Mouse (Mus musculus) megakaryocyte, embryonic 14.5 days (primary cell): ENCODE results near the gene Chic2. TPM values are rescaled to one million over a fixed set of nuclear protein-coding genes. Genes with fewer than 3 reads are reported as not detected.

Experiments used
- H3K27me3 ChIP-seq: replicated peaks from 2 replicates; pipeline ENCODE3; 2012; ENCODE audit warnings: inconsistent platforms
- H3K36me3 ChIP-seq: replicated peaks from 2 replicates; pipeline ENCODE3; 2012; ENCODE audit warnings: low read length, inconsistent platforms, mixed read lengths
- H3K4me1 ChIP-seq: 2 replicates; pipeline ENCODE4 v1.6.1; 2012; ENCODE audit warnings: inconsistent platforms
- H3K4me3 ChIP-seq: replicated peaks from 2 replicates; pipeline ENCODE3; 2012; ENCODE audit warnings: moderate library complexity, mild to moderate bottlenecking, inconsistent platforms
- H3K9me3 ChIP-seq: 2 replicates; pipeline ENCODE4 v1.6.1; 2012; ENCODE audit warnings: inconsistent platforms
- FLI1 ChIP-seq: IDR thresholded peaks from 2 replicates; pipeline ENCODE4 v1.6.1; 2012; ENCODE audit warnings: low read length, inconsistent platforms, mixed read lengths
- GATA1 ChIP-seq: IDR thresholded peaks from 3 replicates; pipeline ENCODE4 v1.6.1; 2012; ENCODE audit warnings: mixed read lengths, low read length, inconsistent platforms, borderline replicate concordance
- polyA plus RNA-seq: library from polyadenylated mRNA; stranded (reverse); fragments of >175 nt; gene quantifications from 2 replicates; pipeline ENCODE4 v1.2.3, GENCODE M21; 2012; ENCODE audit warnings: low replicate concordance; ENCODE audit not compliant: insufficient read depth

Chic2 gene
- polyA plus RNA-seq, 1 experiment: 16.6 TPM

DNA sequence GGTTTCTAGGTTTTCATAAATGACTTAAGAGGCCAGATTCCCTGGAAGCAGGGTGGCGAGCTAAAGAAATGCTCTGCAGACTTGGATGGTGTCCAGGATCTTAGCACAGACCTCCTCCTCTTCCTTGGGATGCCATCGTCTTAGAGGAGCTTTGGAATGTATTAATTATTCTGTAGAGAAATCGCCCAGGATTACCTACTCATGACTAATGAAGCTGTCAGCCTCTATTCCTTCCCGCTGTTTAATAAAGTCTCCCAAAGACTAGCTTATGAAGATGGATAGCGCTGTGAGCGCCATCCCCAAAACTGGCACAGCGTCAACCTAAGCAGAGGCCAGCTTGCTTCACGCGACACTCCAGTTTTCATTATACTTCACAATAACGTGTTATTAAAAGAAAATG lies 77.7 kb downstream of the Chic2 start:
- no peaks in the 10 kb centered on the region for H3K36me3 ChIP-seq
- H3K4me1 ChIP-seq: no peaks in the 10 kb centered on the region
- H3K4me3 ChIP-seq: no peak overlapping the region
- TF ChIP-seq FLI1: no peak
- no peak for TF ChIP-seq GATA1
- H3K27me3 ChIP-seq: peaks cover 27% of the 10 kb centered on the region
- H3K9me3 ChIP-seq: no peaks in the 10 kb centered on the region

- H3K9me3 ChIP-seq: no peaks in the 10 kb centered on the region
- no peaks in the 10 kb centered on the region for H3K36me3 ChIP-seq
- TF ChIP-seq FLI1 (no peak), GATA1 (no peak)
- H3K4me3 ChIP-seq: no peak overlapping the region
- H3K27me3 ChIP-seq: peaks cover 50% of the 10 kb centered on the region
- H3K4me1 ChIP-seq: no peaks in the 10 kb centered on the region
Observed at GRCm38 (mm10) chr5:74962771-74963170, 81.8 kb downstream of the Chic2 start.

DNA sequence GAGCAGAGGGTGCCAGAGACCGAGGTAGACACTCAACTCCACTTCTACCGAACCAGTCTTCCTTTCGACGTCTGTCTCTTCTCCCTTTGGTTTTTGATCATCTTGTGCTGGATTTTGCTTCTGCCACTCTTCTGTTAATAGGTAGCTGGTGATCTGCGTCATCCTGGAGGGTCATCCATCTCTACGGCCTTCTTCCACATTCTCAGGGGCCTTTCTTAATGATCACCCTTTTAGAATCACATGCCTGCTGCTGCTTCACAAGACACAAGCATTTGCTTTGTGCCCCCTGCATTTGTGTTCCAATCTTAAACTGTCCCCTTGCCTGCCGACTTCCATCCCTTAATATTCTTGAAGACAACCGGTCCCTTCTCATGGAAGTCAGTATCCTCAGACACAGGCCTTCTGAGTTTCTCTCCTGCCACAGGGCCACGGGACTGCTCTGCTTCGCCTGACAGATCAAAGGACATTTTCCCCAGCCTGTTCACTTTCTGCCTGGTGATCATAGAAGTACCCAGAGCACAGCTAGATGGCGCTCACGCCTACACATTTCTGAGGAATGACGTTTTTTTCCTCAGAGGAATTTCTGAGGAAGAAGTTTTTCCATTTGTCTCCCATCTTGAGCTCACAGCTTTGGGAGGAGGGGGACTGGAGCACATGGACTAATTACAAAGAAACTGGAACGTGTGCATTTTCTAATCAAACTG lies 83.6 kb downstream of the Chic2 start:
- TF ChIP-seq GATA1 (no peak), FLI1 (no peak)
- Histone ChIP-seq H3K27me3 (peaks cover 67% of the 10 kb centered on the region), H3K9me3 (no peaks in the 10 kb centered on the region), H3K36me3 (no peaks in the 10 kb centered on the region), H3K4me3 (no peak overlapping the region), H3K4me1 (peaks cover 9% of the 10 kb centered on the region)

GRCm38 (mm10) chr5:74960306-74960705 lies 84.3 kb downstream of the Chic2 start:
- Histone ChIP-seq H3K9me3 (no peaks in the 10 kb centered on the region), H3K36me3 (no peaks in the 10 kb centered on the region), H3K27me3 (peaks cover 72% of the 10 kb centered on the region), H3K4me3 (no peak overlapping the region), H3K4me1 (peaks cover 9% of the 10 kb centered on the region)
- TF ChIP-seq GATA1 (no peak), FLI1 (no peak)

GRCm38 (mm10) chr5:74957293-74958076 lies 87.1 kb downstream of the Chic2 start:
- peaks cover 77% of the 10 kb centered on the region for H3K27me3 ChIP-seq
- no peaks in the 10 kb centered on the region for H3K36me3 ChIP-seq
- peaks cover 9% of the 10 kb centered on the region for H3K4me1 ChIP-seq
- TF ChIP-seq FLI1: no peak
- no peak for TF ChIP-seq GATA1
- H3K4me3 ChIP-seq: peak overlapping the region; percentile 12
- H3K9me3 ChIP-seq: no peaks in the 10 kb centered on the region

DNA sequence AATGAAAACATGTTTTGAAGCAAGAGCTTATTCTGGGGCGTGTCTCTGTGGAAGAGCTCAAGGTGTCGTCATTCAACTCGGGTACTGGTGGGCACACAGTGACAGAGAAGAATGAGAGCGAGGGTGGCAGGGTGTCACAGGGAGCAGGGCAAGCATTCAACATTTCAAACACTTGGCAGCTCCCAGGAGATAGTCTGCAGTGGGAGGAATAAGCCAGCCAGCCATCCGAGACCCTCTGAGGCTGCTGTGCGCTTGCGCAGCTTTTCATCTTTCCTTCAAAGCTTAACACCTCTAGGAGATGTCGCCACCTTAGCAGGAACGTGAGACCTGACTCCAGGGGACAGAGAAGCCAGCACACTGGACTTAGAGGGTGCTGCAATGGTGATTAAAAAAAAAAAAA lies 88.2 kb downstream of the Chic2 start:
- H3K4me3 ChIP-seq: no peak overlapping the region
- no peaks in the 10 kb centered on the region for H3K9me3 ChIP-seq
- TF ChIP-seq GATA1: no peak
- no peak for TF ChIP-seq FLI1
- H3K36me3 ChIP-seq: no peaks in the 10 kb centered on the region
- H3K4me1 ChIP-seq: peaks cover 9% of the 10 kb centered on the region
- peaks cover 83% of the 10 kb centered on the region for H3K27me3 ChIP-seq

DNA sequence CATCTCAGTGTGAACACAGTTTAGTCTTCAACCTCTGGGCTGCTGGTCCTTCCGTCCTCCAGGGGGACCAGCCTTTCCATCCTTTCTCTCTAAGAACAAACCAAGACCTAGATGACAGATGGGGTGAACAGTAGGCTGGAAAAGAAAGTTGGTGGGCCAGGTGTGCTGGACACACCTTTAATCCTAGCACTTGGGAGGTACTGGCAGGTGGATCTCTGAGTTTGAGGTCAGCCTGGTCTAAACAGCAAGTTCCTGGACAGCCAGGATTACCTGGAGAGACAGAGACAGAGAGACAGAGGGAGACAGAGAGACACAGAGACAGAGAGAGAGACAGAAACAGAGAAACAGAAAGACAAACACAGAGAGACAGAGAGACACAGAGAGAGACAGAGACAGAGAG lies 89.0 kb downstream of the Chic2 start:
- Histone ChIP-seq H3K4me1 (peaks cover 9% of the 10 kb centered on the region), H3K4me3 (no peak overlapping the region), H3K36me3 (no peaks in the 10 kb centered on the region), H3K9me3 (0 out of 2 replicates have a peak, but pooled peaks cover 4% of the 10 kb centered on the region), H3K27me3 (peaks cover 83% of the 10 kb centered on the region)
- TF ChIP-seq GATA1: no peak
- TF ChIP-seq FLI1: no peak

GRCm38 (mm10) chr5:74952938-74953337 lies 91.6 kb downstream of the Chic2 start:
- Histone ChIP-seq H3K9me3 (peaks cover 4% of the 10 kb centered on the region; the same call in 1 of the 2 replicates), H3K27me3 (peaks cover 83% of the 10 kb centered on the region), H3K4me1 (peaks cover 9% of the 10 kb centered on the region), H3K4me3 (no peak overlapping the region), H3K36me3 (no peaks in the 10 kb centered on the region)
- no peak for TF ChIP-seq GATA1
- TF ChIP-seq FLI1: no peak

DNA sequence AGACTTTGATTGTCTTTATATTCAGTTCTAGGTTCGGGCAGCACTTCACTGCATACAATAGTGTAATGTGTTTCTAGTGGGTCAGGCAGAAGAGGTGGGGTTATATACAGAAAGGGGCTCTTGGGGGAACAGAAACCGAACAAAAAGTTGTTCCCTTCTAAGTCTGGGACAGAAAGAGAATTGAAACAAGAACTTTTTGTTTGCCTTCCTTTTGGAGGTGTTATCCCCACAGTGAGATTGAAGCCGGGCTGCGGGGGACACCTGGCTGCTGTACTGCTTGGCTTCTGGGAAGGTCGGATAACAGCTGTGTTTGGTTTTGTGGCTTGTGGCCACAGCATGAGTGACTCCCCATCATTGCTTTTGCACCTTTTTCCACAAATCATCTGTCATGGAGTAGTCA lies 93.2 kb downstream of the Chic2 start:
- H3K9me3 ChIP-seq: peaks cover 13% of the 10 kb centered on the region
- no peak overlapping the region for H3K4me3 ChIP-seq
- H3K4me1 ChIP-seq: peaks cover 2% of the 10 kb centered on the region; the same call in 1 of the 2 replicates
- H3K36me3 ChIP-seq: no peaks in the 10 kb centered on the region
- H3K27me3 ChIP-seq: peaks cover 77% of the 10 kb centered on the region
- TF ChIP-seq GATA1: no peak
- no peak for TF ChIP-seq FLI1

- H3K4me3 ChIP-seq: no peak overlapping the region
- peaks cover 19% of the 10 kb centered on the region for H3K9me3 ChIP-seq
- TF ChIP-seq FLI1: no peak
- TF ChIP-seq GATA1: no peak
- H3K4me1 ChIP-seq: peaks cover 1% of the 10 kb centered on the region; the same call in 1 of the 2 replicates
- H3K27me3 ChIP-seq: peaks cover 80% of the 10 kb centered on the region
- no peaks in the 10 kb centered on the region for H3K36me3 ChIP-seq
Observed at GRCm38 (mm10) chr5:74949298-74949697, 95.3 kb downstream of the Chic2 start.
